Mouse (Mus musculus): ENCODE results near the gene Gm20388.

DNA sequence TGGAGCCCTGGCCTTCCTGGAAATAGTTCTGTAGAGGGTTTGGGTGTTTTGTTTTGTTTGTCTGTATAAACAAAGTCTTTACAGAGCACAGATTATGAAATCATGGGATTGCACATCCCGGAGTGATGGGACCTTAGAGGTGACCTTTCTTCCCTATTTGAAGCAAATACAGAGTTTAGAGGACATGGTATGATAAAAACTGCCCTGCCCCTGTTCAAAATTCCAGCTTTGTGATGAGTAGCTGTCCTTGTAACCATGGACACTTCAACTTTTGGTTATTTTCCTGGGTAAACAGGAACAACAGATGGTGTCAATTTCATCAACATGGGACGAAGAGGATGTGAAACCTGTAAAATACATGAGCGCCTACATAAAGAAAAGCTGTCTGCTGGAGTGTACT, 3133.3 kb downstream of the Gm20388 start:
- TF ChIP-seq TAL1 (IDR thresholded peaks at IDR 0.05; ENCODE audit: low read length) (no peak), GATA1 (IDR thresholded peaks at IDR 0.05; ENCODE audit: low read length) (no peak)

Data from erythroblast, embryonic 14.5 days (primary cell).